Mouse (Mus musculus) thymus, adult 2 months (tissue): ENCODE data around the gene Ap1m1. TPM values are rescaled to one million over a fixed set of nuclear protein-coding genes. Genes with fewer than 3 reads are reported as not detected.
A peak's percentile ranks its signal among the peaks of the same experiment; 100 is the strongest.

Experiments
- DNase-seq: peaks from one replicate; pipeline ENCODE4 v3.0.0; 2021
- H3K27ac ChIP-seq: fragments of 200-500 bp; 2 replicates; pipeline ENCODE4 v1.5.1; 2012; ENCODE audit warnings: low read length, control low read depth; ENCODE audit not compliant: control insufficient read depth, insufficient read depth
- H3K27me3 ChIP-seq: fragments of 200-500 bp; 2 replicates; pipeline ENCODE4 v1.6.1; 2012; ENCODE audit warnings: mild to moderate bottlenecking, low read length, moderate library complexity, mixed read lengths; ENCODE audit not compliant: control insufficient read depth, insufficient read depth
- H3K36me3 ChIP-seq: fragments of 200-500 bp; 2 replicates; pipeline ENCODE4 v1.6.1; 2012; ENCODE audit warnings: mild to moderate bottlenecking, low read length, moderate library complexity; ENCODE audit not compliant: control insufficient read depth, insufficient read depth
- H3K4me1 ChIP-seq: fragments of 200-500 bp; replicated peaks from 2 replicates; pipeline ENCODE4 v1.6.1; 2012; ENCODE audit warnings: low read length; ENCODE audit not compliant: control insufficient read depth, insufficient read depth
- H3K4me3 ChIP-seq: fragments of 200-500 bp; 2 replicates; pipeline ENCODE4 v1.5.1; 2012; ENCODE audit warnings: mild to moderate bottlenecking, low read length, control low read depth, moderate library complexity; ENCODE audit not compliant: control insufficient read depth, insufficient read depth
- CTCF ChIP-seq: fragments of 200-500 bp; IDR thresholded peaks from 2 replicates; pipeline ENCODE4 v1.5.1; 2012; ENCODE audit warnings: mild to moderate bottlenecking, control low read depth, low read length, moderate library complexity, borderline replicate concordance; ENCODE audit not compliant: control insufficient read depth, poor library complexity, insufficient read depth; ENCODE audit errors: extremely low read depth
- POLR2A ChIP-seq: fragments of 200-500 bp; IDR thresholded peaks from 2 replicates; pipeline ENCODE4 v1.6.1; 2012; ENCODE audit warnings: mild to moderate bottlenecking, low read length, control low read depth, moderate library complexity; ENCODE audit not compliant: control insufficient read depth, poor library complexity, insufficient read depth; ENCODE audit errors: extremely low read depth
- WGBS: fragments of 180-500 bp; shearing (Covaris S2); methylation state at CpG from one replicate; pipeline ENCODE4 v1.1.7; 2018; 5-methylcytosine and 5-hydroxymethylcytosine counted together
- polyA plus RNA-seq: library from polyadenylated mRNA; depleted of rRNA; stranded (reverse); fragments of >200 nt; gene quantifications from 2 replicates; pipeline ENCODE4 v1.2.3, GENCODE M21; 2012

Ap1m1 gene
- polyA plus RNA-seq, 1 experiment = 167 TPM

- no peak overlapping the region for H3K27ac ChIP-seq
- no peak overlapping the region for H3K4me3 ChIP-seq
- WGBS = 64% methylated on average over 3 of the region's 3 CpGs
- DNase-seq = no peak
- H3K36me3 ChIP-seq = no peaks in the 10 kb centered on the region
- H3K27me3 ChIP-seq = no peaks in the 10 kb centered on the region
- TF ChIP-seq CTCF = no peak
- no peak for TF ChIP-seq POLR2A
- peaks cover 14% of the 10 kb centered on the region for H3K4me1 ChIP-seq
Measured at GRCm38 (mm10) chr8:72295125-72295524, 55.3 kb downstream of the Ap1m1 start.

DNA sequence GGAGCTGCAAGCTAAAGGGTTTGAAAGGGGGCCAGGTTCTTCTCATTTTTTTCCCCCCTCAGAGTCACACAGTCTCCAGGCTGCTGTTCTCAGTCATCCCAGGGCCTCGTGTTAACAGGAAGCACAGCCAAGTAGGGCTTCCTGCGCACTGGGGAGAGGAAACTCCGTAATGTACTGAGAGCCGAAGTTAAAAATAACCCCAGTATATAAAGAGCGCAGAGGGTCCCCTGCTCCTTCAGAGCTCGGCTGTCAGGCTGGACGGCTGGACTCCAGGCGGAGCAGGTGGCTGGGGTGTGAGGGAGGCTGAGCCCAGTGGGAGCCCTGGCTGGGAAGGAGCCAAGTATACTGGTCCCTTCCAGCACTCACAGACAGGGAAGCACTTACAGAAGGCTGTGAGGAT lies 55.9 kb downstream of the Ap1m1 start:
- WGBS = 1% methylated on average over 8 of the region's 8 CpGs
- DNase-seq = peak; percentile 54
- H3K4me1 ChIP-seq = peaks cover 14% of the 10 kb centered on the region
- H3K36me3 ChIP-seq = no peaks in the 10 kb centered on the region
- TF ChIP-seq POLR2A = 0 out of 2 replicates have a peak, but pooled peaks have one; percentile 37
- TF ChIP-seq CTCF = no peak
- H3K27ac ChIP-seq = peak overlapping the region; percentile 76; the same call in 1 of the 2 replicates
- no peaks in the 10 kb centered on the region for H3K27me3 ChIP-seq
- no peak overlapping the region for H3K4me3 ChIP-seq

- peaks cover 12% of the 10 kb centered on the region for H3K4me1 ChIP-seq
- 98% methylated on average over 8 of the region's 8 CpGs for WGBS
- no peak overlapping the region for H3K27ac ChIP-seq
- no peaks in the 10 kb centered on the region for H3K36me3 ChIP-seq
- H3K27me3 ChIP-seq = no peaks in the 10 kb centered on the region
- H3K4me3 ChIP-seq = no peak overlapping the region
- TF ChIP-seq CTCF (no peak), POLR2A (no peak)
- no peak for DNase-seq
Measured at GRCm38 (mm10) chr8:72296561-72296960, 56.7 kb downstream of the Ap1m1 start.

GRCm38 (mm10) chr8:72298928-72299327 lies 59.1 kb downstream of the Ap1m1 start:
- 100% methylated on average over 1 of the region's 1 CpGs for WGBS
- no peaks in the 10 kb centered on the region for H3K36me3 ChIP-seq
- peaks cover 20% of the 10 kb centered on the region for H3K4me1 ChIP-seq
- no peak overlapping the region for H3K4me3 ChIP-seq
- no peaks in the 10 kb centered on the region for H3K27me3 ChIP-seq
- no peak for DNase-seq
- TF ChIP-seq CTCF (no peak), POLR2A (no peak)
- no peak overlapping the region for H3K27ac ChIP-seq

GRCm38 (mm10) chr8:72300654-72301400 lies 61.0 kb downstream of the Ap1m1 start:
- WGBS = 98% methylated on average over 9 of the region's 9 CpGs
- H3K27ac ChIP-seq = no peak overlapping the region
- no peak for TF ChIP-seq CTCF
- TF ChIP-seq POLR2A = no peak

DNA sequence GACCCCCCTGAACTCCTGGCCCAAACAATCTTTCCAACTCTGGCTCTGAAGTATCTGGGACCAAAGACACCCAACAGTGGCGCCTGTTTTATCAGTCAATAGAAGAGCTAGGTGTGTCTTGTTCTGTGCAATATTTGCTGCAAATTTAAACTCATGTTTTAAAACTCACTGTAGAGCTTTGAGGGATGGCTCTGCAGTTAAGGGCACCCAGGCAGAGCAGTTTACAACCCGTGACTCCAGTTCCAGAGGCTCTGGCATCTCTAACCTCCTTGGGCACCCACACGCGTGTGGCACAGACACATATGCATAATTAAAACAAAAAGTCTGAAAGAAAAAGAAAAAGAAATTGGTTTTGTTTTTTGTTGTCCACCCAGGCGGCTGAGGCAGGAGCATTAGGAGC lies 61.7 kb downstream of the Ap1m1 start:
- TF ChIP-seq CTCF = no peak
- TF ChIP-seq POLR2A = no peak
- no peak overlapping the region for H3K4me3 ChIP-seq
- no peak for DNase-seq
- no peaks in the 10 kb centered on the region for H3K27me3 ChIP-seq
- H3K4me1 ChIP-seq = peaks cover 10% of the 10 kb centered on the region
- H3K36me3 ChIP-seq = no peaks in the 10 kb centered on the region
- WGBS = 96% methylated on average over 5 of the region's 5 CpGs
- H3K27ac ChIP-seq = no peak overlapping the region

More at GRCm38 (mm10) chr8:72300654-72301400, 61.0 kb downstream of the Ap1m1 start:
- Histone ChIP-seq H3K4me3 (no peak overlapping the region), H3K36me3 (no peaks in the 10 kb centered on the region), H3K27me3 (no peaks in the 10 kb centered on the region), H3K4me1 (peaks cover 13% of the 10 kb centered on the region)
- no peak for DNase-seq
